In the genomic region with DNA sequence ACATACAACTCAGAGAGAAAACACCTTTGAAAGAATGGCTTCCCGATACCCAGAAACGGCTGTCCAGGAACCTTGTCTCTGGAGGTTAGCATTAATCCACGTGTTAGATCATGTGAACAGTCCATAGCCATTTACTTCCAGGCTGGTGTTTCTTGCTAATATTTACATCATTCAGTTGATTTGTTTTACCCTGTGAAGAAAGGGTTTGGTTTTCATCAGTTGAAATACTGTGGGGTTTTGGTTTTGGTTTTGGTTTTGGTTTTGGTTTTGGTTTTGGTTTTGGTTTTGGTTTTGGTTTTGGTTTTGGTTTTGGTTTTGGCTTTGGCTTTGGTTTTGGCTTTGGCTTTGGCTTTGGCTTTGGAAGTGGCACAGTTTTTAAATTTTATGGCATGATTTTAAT, we compare ENCODE assay signal across 17 mouse cellular contexts.
"Had no signal": no experiment of that assay in that cellular context is flagged by ENCODE, and none has a peak within 500 bp of the region (broad histone marks: within the 10 kb centered on the region; RNA-seq: fewer than 3 reads in every experiment).

No protein-coding gene starts in this region.

- H3K9me3 ChIP-seq: limb, embryonic 12.5 days; limb, embryonic 15.5 days; neural tube, embryonic 15.5 days had no signal

- DNase-seq: kidney, adult 11 months; layer of hippocampus, adult 9-11 months; layer of hippocampus, postnatal 36 days; right cerebral cortex, adult 18-20 months; right cerebral cortex, postnatal 25 days had no signal

- H3K27ac ChIP-seq: layer of hippocampus, adult 2 months; limb, embryonic 12.5 days; limb, embryonic 15.5 days; liver, embryonic 14.5 days; macrophage; midbrain, embryonic 12.5 days; neural tube, embryonic 12.5 days; neural tube, embryonic 15.5 days had no signal

- ATAC-seq: lung, postnatal 0 days had no signal

- H3K9ac ChIP-seq: limb, embryonic 12.5 days; limb, embryonic 15.5 days; liver, embryonic 14.5 days; liver, postnatal 0 days; lung, embryonic 14.5 days; midbrain, embryonic 12.5 days; neural tube, embryonic 12.5 days; neural tube, embryonic 15.5 days had no signal

- H3K36me3 ChIP-seq: limb, embryonic 12.5 days; limb, embryonic 15.5 days; midbrain, embryonic 12.5 days; neural tube, embryonic 12.5 days; neural tube, embryonic 15.5 days had no signal

- H3K4me2 ChIP-seq: limb, embryonic 12.5 days; limb, embryonic 15.5 days; liver, embryonic 11.5 days; lung, embryonic 14.5 days; midbrain, embryonic 12.5 days; neural tube, embryonic 12.5 days; neural tube, embryonic 15.5 days had no signal

- H3K4me3 ChIP-seq: layer of hippocampus, adult 2 months; limb, embryonic 12.5 days; limb, embryonic 15.5 days; midbrain, embryonic 12.5 days; neural tube, embryonic 12.5 days; neural tube, embryonic 15.5 days had no signal

- H3K27me3 ChIP-seq: neural tube, embryonic 12.5 days; neural tube, embryonic 15.5 days had no signal
